Mouse (Mus musculus) kidney, embryonic 15.5 days (tissue): ENCODE measurements around the gene Myl6. TPM values are rescaled to one million over a fixed set of nuclear protein-coding genes. Genes with fewer than 3 reads are reported as not detected.

ENCODE experiments used
- ATAC-seq: fragments of 200-750 bp; cut with Nextera tagmentation; replicated peaks from 2 replicates; pipeline ENCODE4 v1.8.0; 2017; ENCODE audit warnings: moderate TSS enrichment; ENCODE audit not compliant: low FRiP score
- H3K27ac ChIP-seq: fragments of 300-500 bp; sonication (generic); 2 replicates; pipeline ENCODE4 v1.5.1; 2015; ENCODE audit warnings: mild to moderate bottlenecking, inconsistent platforms
- H3K27me3 ChIP-seq: fragments of 300-500 bp; sonication (generic); 2 replicates; pipeline ENCODE4 v1.6.1; 2015; ENCODE audit warnings: inconsistent platforms
- H3K36me3 ChIP-seq: fragments of 300-500 bp; sonication (generic); 2 replicates; pipeline ENCODE4 v1.6.1; 2015; ENCODE audit warnings: inconsistent platforms
- H3K4me1 ChIP-seq: fragments of 300-500 bp; sonication (generic); 2 replicates; pipeline ENCODE4 v1.6.1; 2015; ENCODE audit warnings: inconsistent platforms
- H3K4me2 ChIP-seq: fragments of 300-500 bp; sonication (generic); 2 replicates; pipeline ENCODE4 v1.6.1; 2015; ENCODE audit warnings: moderate library complexity, mild to moderate bottlenecking, inconsistent platforms
- H3K4me3 ChIP-seq: fragments of 300-500 bp; sonication (generic); replicated peaks from 2 replicates; pipeline ENCODE4 v1.5.1; 2015; ENCODE audit warnings: mild to moderate bottlenecking, inconsistent platforms
- H3K9ac ChIP-seq: fragments of 300-500 bp; sonication (generic); 2 replicates; pipeline ENCODE4 v1.6.1; 2015; ENCODE audit warnings: mild to moderate bottlenecking, inconsistent platforms
- H3K9me3 ChIP-seq: fragments of 300-500 bp; sonication (generic); replicated peaks from 2 replicates; pipeline ENCODE4 v1.6.1; 2016; ENCODE audit warnings: inconsistent platforms
- WGBS: fragments of 180-500 bp; shearing (Covaris S2); methylation state at CpG from one replicate; pipeline ENCODE4 v1.1.7; 2015; ENCODE audit warnings: mixed read lengths; 5-methylcytosine and 5-hydroxymethylcytosine counted together
- polyA plus RNA-seq: library from polyadenylated mRNA; unstranded; fragments of >200 nt; fragmentation: Nextera tagmentation; extraction: Ambion mirVana; gene quantifications from 2 replicates; pipeline ENCODE4 v1.2.1, GENCODE M21; 2015

Myl6 gene
- polyA plus RNA-seq, 1 experiment from 2014 or later: 1,259 TPM

DNA sequence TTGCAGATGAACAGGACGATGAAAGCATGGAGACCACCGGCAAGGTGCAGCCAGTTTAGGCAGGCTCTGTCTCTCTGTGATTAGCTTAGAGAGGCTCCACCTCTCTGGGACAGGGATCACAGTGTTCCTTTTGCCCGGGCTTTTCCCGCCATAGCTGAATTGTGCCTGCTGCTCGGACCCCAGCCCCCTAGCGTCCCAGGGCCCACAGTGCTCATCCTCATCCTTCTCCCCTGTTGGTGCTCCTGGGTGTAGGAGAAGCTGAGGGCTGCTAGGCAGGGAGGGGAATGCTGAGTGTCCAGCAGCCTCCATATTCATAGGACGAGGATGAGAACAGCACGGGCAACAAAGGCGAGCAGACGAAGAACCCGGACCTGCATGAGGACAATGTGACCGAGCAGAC is 19.6 kb downstream of the Myl6 start:
- H3K9ac ChIP-seq: no peak overlapping the region
- WGBS: 81% methylated on average over 12 of the region's 12 CpGs
- no peaks in the 10 kb centered on the region for H3K27me3 ChIP-seq
- no peak for ATAC-seq
- no peaks in the 10 kb centered on the region for H3K9me3 ChIP-seq
- H3K27ac ChIP-seq: no peak overlapping the region
- H3K4me3 ChIP-seq: no peak overlapping the region
- H3K36me3 ChIP-seq: peaks cover 96% of the 10 kb centered on the region
- no peak overlapping the region for H3K4me2 ChIP-seq
- no peaks in the 10 kb centered on the region for H3K4me1 ChIP-seq

DNA sequence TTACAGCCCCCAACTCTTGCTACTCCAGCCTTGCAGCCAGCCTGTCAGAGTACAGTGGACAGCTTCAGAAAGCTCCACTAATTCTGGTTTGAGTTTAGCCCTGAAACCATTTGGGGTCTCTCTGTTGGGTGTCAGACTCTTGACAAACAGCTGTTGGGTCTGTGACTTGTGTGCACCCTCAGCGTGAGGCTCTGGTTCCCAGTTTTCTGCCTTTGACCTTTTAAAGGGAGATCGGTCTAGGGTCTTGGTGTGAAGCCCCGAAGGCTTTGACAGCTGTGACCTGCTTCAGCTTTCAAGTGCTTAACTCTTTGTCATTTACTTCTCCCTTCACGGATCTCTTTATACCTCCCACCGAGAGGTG is 33.7 kb downstream of the Myl6 start:
- peaks cover 35% of the 10 kb centered on the region for H3K36me3 ChIP-seq
- 2% methylated on average over 5 of the region's 5 CpGs for WGBS

DNA sequence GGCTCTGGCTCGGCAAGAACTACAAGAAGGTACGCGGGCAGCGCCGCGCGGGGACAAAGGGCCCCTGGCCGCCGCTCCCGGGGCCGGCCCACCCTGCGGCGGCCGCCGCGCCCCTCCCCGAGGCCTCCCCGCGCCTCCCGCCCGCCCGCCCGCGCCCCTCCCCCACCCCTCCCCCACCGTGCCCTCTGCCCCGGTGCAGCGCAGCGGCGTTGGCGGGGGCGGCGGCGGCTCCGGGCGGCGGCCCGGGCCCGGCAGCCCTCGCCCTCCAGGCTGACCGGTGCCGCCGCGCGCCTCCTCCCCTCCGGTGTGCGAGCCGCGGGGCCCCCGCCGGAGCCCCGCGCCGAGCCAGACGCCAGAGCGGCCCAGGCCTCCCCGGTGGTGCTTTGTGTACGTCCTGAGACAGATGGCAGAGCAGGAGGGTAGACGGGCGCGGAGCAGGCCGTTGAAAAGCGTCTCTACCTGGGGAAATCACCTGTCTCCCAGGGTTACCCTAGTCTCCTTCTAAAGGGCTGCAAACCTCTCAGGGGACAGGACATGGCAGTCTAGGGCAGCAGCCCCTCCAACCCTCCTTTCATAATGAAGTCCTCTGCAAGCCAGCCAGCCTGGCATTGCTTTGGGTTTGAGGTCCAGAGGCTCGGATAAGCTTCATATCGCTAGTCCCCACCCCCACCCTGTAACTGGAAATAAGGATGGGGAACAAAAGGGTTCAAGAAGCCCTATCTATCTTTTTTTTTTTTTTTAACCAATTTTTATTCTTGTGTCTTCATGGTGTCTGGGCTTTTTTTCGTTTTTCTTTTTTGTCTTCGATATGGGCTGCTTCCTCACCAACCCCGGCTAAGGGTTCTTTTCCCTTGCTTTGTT is 34.3 kb downstream of the Myl6 start:
- peaks cover 29% of the 10 kb centered on the region for H3K36me3 ChIP-seq
- peak overlapping the region; percentile 97 for H3K27ac ChIP-seq
- H3K4me1 ChIP-seq: peaks cover 27% of the 10 kb centered on the region
- peak overlapping the region; percentile 95 for H3K4me3 ChIP-seq
- H3K9ac ChIP-seq: peak overlapping the region; percentile 94
- WGBS: 1% methylated on average over 35 of the region's 67 CpGs
- ATAC-seq: peak; percentile 70
- no peaks in the 10 kb centered on the region for H3K27me3 ChIP-seq
- no peaks in the 10 kb centered on the region for H3K9me3 ChIP-seq
- peak overlapping the region; percentile 77 for H3K4me2 ChIP-seq

More for the DNA sequence above, 33.7 kb downstream of the Myl6 start:
- H3K9ac ChIP-seq: peak overlapping the region; percentile 94
- peak overlapping the region; percentile 97; the same call in 1 of the 2 replicates for H3K27ac ChIP-seq
- no peaks in the 10 kb centered on the region for H3K9me3 ChIP-seq
- ATAC-seq: no peak
- H3K27me3 ChIP-seq: no peaks in the 10 kb centered on the region
- H3K4me3 ChIP-seq: peak overlapping the region; percentile 95
- H3K4me1 ChIP-seq: peaks cover 21% of the 10 kb centered on the region
- H3K4me2 ChIP-seq: peak overlapping the region; percentile 77

DNA sequence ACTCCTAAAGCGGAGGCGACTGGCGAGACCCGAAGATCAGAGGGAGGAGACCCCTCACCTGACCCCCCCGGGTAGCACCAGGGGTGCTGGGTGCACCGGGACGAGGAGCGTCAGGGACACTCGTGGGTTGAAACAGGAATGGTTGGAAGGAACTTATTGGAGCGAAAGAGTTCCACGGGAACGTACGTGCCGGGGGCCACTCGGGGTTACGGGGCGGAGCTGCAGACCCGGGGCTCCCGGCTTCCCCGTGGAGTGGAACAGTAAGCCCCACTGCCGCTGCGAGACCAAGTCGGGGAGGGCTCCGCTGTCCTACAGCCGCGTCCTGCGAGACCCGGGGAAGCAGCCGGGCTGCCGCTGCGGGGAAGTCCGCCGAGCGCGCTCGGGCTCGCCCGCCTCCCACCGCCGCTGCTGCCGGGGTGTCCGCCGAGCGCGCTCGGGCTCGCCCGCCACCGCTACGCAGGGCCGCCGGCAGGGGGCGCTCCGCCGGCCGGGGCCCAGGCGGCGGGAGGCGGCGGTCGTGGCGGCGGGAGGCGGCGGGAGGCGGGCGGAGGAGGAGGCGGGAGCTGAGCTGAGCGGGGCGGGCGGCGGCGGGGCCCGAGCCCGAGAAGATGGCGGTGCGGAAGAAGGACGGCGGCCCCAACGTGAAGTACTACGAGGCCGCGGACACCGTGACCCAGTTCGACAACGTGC is 35.1 kb downstream of the Myl6 start, which contains the start of gene Smarcc2:
TSS of gene Smarcc2 (plus strand) at position 530 of the 690 bp plus-strand sequence.
- Histone ChIP-seq H3K4me3 (peak within 1 kb of the TSS; percentile 95), H3K27ac (peak within 1 kb of the TSS; percentile 97), H3K27me3 (no peaks in the 10 kb centered on the region), H3K4me1 (peaks cover 28% of the 10 kb centered on the region), H3K9ac (peak within 1 kb of the TSS; percentile 94), H3K9me3 (no peaks in the 10 kb centered on the region), H3K4me2 (peak within 1 kb of the TSS; percentile 77), H3K36me3 (peaks cover 21% of the 10 kb centered on the region)
- ATAC-seq: peak; percentile 85
- WGBS: under 1% methylated on average over 68 of the region's 86 CpGs

DNA sequence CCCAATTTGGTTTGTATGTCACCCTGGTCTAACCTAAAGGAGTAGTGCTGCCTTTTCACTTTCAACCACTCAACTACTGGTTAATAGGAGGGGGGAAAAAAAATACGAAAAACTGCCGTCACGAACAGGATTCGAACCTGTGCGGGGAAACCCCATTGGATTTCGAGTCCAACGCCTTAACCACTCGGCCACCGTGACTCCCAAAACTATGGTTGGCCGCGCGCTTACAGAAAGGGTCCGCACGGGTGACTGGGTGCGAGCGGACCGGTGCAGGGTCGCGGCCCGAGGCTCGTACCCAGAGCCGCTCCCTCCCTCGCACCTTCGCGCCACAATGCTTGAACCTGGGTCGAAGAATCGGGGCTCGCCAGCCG is 35.6 kb downstream of the Myl6 start:
- peaks cover 28% of the 10 kb centered on the region for H3K4me1 ChIP-seq
- no peaks in the 10 kb centered on the region for H3K27me3 ChIP-seq
- peak overlapping the region; percentile 97 for H3K27ac ChIP-seq
- H3K9me3 ChIP-seq: no peaks in the 10 kb centered on the region
- H3K9ac ChIP-seq: peak overlapping the region; percentile 94
- peak overlapping the region; percentile 77 for H3K4me2 ChIP-seq
- ATAC-seq: peak; percentile 69
- peak overlapping the region; percentile 95 for H3K4me3 ChIP-seq
- H3K36me3 ChIP-seq: peaks cover 16% of the 10 kb centered on the region
- under 1% methylated on average over 29 of the region's 29 CpGs for WGBS

DNA sequence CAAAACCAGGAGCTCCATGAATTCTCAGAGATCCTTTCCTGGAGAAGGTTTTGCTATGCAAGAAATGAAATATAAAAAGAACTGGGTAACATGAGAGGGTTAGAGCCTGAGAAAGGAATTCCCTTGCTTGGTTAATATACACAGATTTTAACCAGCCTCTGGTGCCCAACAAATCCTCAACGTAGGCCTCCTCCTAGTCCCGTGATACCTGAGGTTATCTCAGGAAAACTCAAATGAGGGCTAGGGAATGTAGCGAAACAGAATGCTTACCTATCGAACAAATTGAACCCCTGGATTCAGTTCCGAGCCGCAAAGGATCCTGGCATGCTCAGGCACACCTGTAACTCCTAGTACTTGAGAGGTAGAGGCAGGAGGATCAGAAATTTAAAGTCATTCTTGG is 36.3 kb downstream of the Myl6 start:
- H3K4me3 ChIP-seq: peak overlapping the region; percentile 95
- H3K27me3 ChIP-seq: no peaks in the 10 kb centered on the region
- ATAC-seq: no peak
- H3K27ac ChIP-seq: peak overlapping the region; percentile 97
- peaks cover 9% of the 10 kb centered on the region for H3K36me3 ChIP-seq
- H3K9me3 ChIP-seq: no peaks in the 10 kb centered on the region
- H3K4me2 ChIP-seq: peak overlapping the region; percentile 77; the same call in 1 of the 2 replicates
- H3K9ac ChIP-seq: no peak overlapping the region
- 79% methylated on average over 6 of the region's 6 CpGs for WGBS
- peaks cover 28% of the 10 kb centered on the region for H3K4me1 ChIP-seq

DNA sequence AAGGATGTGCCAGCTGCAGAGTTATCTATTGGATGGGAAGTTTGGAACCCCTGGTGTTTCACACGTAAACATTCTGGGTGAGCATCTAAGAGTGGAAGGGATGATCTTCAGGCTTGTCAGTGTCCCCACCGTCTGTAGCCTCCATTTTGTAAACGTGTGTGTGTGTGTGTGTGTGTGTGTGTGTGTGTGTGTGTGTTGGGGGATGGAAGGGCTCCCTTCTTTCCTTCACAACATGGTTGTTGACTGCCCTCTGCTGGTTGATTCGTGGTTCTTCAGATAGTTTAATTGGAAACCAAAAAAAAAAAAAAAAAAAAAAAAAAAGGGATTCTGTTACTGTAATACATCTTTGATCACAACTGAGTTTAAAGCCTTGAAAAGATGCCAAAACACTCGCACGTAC is 38.7 kb downstream of the Myl6 start:
- Histone ChIP-seq H3K36me3 (no peaks in the 10 kb centered on the region), H3K27me3 (no peaks in the 10 kb centered on the region), H3K9ac (peak overlapping the region; percentile 5; the same call in 1 of the 2 replicates), H3K4me2 (peak overlapping the region; percentile 47), H3K4me1 (peaks cover 19% of the 10 kb centered on the region), H3K9me3 (no peaks in the 10 kb centered on the region), H3K27ac (no peak overlapping the region), H3K4me3 (peak overlapping the region; percentile 24; the same call in 1 of the 2 replicates)
- WGBS: 4% methylated on average over 6 of the region's 6 CpGs
- ATAC-seq: no peak

DNA sequence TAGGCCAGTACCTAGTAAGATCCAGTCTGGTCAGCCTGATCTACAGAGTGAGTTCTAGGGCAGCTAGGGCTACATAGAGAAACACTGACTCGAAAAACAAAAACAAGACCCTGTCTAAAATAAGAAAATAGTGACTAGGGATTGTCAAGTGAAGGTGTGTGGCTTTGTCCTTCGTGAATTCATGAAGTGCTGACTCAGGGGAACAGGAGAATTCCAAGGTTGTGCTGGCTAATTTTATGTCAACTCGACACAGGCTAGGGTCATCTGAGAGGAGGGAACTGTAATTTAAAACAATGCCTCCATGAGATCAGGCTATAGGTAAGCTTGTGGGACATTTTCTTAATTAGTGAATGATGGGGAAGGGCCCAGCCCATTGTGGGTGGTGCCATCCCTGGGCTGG is 39.5 kb downstream of the Myl6 start:
- Histone ChIP-seq H3K9me3 (no peaks in the 10 kb centered on the region), H3K4me1 (peaks cover 16% of the 10 kb centered on the region), H3K27ac (no peak overlapping the region), H3K4me3 (no peak overlapping the region), H3K9ac (no peak overlapping the region), H3K4me2 (no peak overlapping the region), H3K36me3 (no peaks in the 10 kb centered on the region), H3K27me3 (no peaks in the 10 kb centered on the region)
- no peak for ATAC-seq
- 54% methylated on average over 3 of the region's 3 CpGs for WGBS

DNA sequence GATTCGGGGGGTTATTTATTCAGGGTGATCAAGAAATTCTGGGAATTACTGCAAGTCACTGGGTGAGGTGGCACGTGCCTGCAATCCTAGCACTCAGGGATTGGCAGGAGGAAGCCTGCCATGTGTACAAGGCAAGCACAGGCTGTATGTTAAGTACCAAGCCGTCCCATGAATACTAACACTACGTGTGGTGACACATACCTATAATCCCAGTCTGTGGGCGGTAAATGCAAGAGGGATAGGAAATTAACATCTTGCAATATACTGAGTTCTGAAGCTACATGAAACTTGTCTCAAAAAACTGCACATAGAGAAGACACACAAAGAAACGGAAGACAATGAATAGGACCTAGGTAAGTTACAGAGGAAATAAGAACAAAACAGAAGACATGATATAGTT is 42.9 kb downstream of the Myl6 start:
- WGBS: 82% methylated on average over 6 of the region's 6 CpGs
- Histone ChIP-seq H3K27me3 (no peaks in the 10 kb centered on the region), H3K4me1 (peaks cover 9% of the 10 kb centered on the region), H3K4me2 (no peak overlapping the region), H3K4me3 (no peak overlapping the region), H3K27ac (no peak overlapping the region), H3K9me3 (no peaks in the 10 kb centered on the region), H3K36me3 (no peaks in the 10 kb centered on the region), H3K9ac (no peak overlapping the region)
- no peak for ATAC-seq

DNA sequence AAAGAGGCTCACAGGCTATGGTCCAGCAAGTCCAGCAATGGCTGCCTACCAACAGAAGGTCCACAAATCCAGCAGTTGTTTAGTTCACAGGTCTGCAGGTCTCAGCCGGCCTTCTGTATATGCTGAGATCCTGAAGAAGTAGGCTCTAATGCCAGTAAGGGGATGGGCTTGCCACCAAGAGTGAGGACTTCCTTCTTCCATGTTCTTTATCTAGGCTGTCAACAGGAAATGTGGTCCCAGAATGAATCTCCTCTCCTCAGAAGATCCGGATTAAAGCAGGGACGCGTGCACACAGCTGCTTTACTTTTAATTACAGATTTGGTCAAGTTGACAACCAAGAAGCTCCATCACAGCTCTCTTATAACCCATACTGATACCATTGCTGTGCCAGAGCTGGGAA is 48.5 kb downstream of the Myl6 start:
- ATAC-seq: no peak
- H3K27ac ChIP-seq: no peak overlapping the region
- no peak overlapping the region for H3K4me2 ChIP-seq
- H3K4me3 ChIP-seq: no peak overlapping the region
- H3K36me3 ChIP-seq: peaks cover 21% of the 10 kb centered on the region
- 76% methylated on average over 4 of the region's 4 CpGs for WGBS
- H3K4me1 ChIP-seq: peaks cover 11% of the 10 kb centered on the region
- H3K9me3 ChIP-seq: no peaks in the 10 kb centered on the region
- no peaks in the 10 kb centered on the region for H3K27me3 ChIP-seq
- no peak overlapping the region for H3K9ac ChIP-seq

DNA sequence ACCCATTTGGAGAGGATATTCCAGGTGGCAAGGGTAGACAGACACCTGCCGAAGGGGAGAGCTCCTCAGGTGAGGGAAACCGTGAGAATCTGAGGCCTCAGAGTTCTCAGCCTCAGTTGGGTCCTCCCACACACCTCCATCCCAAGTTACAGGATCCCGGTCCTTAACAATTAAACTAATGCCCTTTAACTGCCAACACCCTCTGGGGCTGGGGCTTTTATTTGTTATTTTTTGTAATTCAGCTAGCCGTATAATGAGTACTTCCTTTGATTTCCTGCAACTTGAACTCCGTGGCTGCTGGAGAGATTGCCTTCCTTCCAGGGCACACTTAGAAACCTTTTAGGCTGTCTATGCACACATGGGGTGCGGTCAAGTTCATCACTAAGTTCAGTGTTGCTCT is 49.6 kb downstream of the Myl6 start:
- Histone ChIP-seq H3K4me3 (no peak overlapping the region), H3K36me3 (peaks cover 31% of the 10 kb centered on the region), H3K9ac (no peak overlapping the region), H3K4me2 (no peak overlapping the region), H3K27me3 (no peaks in the 10 kb centered on the region), H3K27ac (peak overlapping the region; percentile 49), H3K9me3 (no peaks in the 10 kb centered on the region), H3K4me1 (peaks cover 20% of the 10 kb centered on the region)
- 33% methylated on average over 6 of the region's 6 CpGs for WGBS
- peak; percentile 40; the same call in 1 of the 2 replicates for ATAC-seq

DNA sequence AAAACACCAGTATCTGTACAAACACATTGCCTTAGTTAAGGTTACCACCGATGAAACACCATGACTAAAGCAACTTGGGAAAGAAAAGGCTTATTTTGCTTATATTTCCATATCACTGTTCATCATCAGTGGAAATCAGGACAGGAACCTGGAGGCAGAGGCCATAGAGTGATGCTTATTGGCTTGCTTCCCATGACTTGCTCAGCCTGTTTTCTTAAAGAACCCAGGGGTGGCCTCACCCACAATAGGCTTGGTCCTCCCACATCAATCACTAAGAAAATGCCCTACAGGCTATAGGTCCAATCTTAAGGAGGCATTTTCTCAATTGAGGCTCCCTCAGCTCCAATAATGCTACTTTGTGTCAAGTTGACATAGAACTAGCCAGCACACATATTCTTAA is 51.2 kb downstream of the Myl6 start:
- H3K9ac ChIP-seq: no peak overlapping the region
- H3K9me3 ChIP-seq: no peaks in the 10 kb centered on the region
- ATAC-seq: no peak
- no peak overlapping the region for H3K4me3 ChIP-seq
- H3K4me1 ChIP-seq: peaks cover 36% of the 10 kb centered on the region
- H3K36me3 ChIP-seq: peaks cover 46% of the 10 kb centered on the region
- H3K27ac ChIP-seq: 0 out of 2 replicates have a peak overlapping the region, but pooled peaks have one; percentile 9
- H3K4me2 ChIP-seq: no peak overlapping the region
- WGBS: 90% methylated on average over 1 of the region's 1 CpGs
- H3K27me3 ChIP-seq: no peaks in the 10 kb centered on the region
